Mouse (Mus musculus): ENCODE measurements at regions not wholly inside any gene's neighbourhood (a gene's known extent, or its start where the extent isn't known, plus 50 kb on each side); places are given as distances from the start of the nearest gene placed in this dataset.

DNA sequence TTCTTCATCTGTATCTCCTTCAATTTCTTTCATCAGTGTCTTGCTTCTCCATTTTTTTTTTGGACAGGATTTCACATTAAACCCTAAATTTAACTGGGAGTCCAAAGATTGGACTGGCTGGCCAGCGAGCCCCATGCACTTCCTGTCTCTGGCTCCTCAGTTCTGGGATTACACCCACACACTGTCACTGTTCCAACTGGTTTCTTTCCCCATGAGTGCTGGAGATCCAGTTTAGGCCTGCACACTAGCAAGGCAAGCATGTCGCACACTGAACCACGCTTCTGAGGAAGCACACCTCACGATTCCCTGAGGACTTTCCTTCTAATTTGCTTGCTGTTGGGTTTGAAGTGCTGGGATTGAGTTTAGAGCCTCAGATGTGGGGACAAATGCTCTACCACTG lies 50.5 kb upstream of the Sash1 start:
- no peaks in the 10 kb centered on the region for H3K27me3 ChIP-seq (ENCODE audit: control insufficient read depth, insufficient read depth, low read length)
- 65% methylated on average over 4 of the region's 4 CpGs for WGBS
- H3K36me3 ChIP-seq (ENCODE audit: control insufficient read depth, insufficient read depth): no peaks in the 10 kb centered on the region
- H3K4me2 ChIP-seq (ENCODE audit: low read depth, low read length): no peak overlapping the region
- H3K9me3 ChIP-seq (replicated peaks; ENCODE audit: control insufficient read depth, low read length): no peaks in the 10 kb centered on the region
- 0 out of 2 replicates have a peak, but pooled peaks cover 2% of the 10 kb centered on the region for H3K4me1 ChIP-seq (ENCODE audit: control insufficient read depth, insufficient read depth, low read length)
- no peak overlapping the region for H3K4me3 ChIP-seq (ENCODE audit: low read length)
- no peak overlapping the region for H3K27ac ChIP-seq (ENCODE audit: low read length)
- no peak overlapping the region for H3K9ac ChIP-seq (ENCODE audit: low read length)
- ATAC-seq (replicated peaks; ENCODE audit: extremely low read depth, insufficient read depth, low FRiP score): no peak
